Mouse (Mus musculus): Measurements from ENCODE around the gene Asb14.
"Not testable (repeated sequence)": the region's sequence is repeated elsewhere in the genome, so short reads cannot be mapped to it uniquely, and the experiment has no call there.

Gene Asb14

DNA sequence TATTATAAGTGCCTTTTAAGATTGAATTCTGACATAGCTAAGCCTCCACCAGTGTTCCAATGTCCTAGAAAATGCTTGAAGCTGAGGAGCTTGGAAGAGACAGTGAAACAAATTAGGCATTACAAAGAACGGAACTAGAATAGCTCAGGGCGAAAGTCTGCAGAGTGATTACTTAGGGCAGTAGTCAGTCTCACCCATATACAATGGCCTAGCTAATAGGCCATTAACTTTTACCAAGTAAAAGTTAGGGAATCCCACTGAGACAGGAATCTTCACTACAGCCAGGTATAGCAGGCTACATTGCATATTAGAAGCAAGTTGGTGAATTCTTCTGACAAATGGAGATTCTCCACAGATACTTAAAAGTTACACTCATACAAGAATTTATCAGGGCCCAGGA lies 61.8 kb downstream of the Asb14 start:
- in situ Hi-C loops (cut with MboI, MseI), result not testable (repeated sequence)

DNA sequence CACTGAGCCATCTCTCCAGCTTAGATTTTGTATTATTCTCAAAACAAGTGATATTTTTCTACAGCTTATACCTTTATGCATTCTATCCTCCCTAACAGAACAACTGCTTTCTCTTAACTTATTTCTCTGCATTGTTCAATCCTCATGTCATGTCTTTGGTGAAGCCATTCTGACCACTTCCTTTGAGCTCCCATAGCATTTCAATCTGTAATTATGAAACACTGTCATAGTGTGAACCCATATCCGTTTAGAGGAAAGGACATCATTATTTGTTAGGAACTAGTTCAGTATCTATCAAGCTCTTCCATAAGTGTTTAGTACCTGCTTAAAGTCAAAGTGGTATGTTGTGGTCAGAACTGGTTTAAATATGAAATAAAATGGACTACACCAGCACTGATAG lies 66.2 kb downstream of the Asb14 start:
- in situ Hi-C loops (cut with MboI, MseI), result no loop called here

All from T-helper 1 cell (primary cell).